Mouse (Mus musculus): ENCODE measurements around the gene Olfr32. TPM values are rescaled to one million over a fixed set of nuclear protein-coding genes. Genes with fewer than 3 reads are reported as not detected.

Olfr32 gene
- total RNA-seq (2023), result not detected in 2 replicates

DNA sequence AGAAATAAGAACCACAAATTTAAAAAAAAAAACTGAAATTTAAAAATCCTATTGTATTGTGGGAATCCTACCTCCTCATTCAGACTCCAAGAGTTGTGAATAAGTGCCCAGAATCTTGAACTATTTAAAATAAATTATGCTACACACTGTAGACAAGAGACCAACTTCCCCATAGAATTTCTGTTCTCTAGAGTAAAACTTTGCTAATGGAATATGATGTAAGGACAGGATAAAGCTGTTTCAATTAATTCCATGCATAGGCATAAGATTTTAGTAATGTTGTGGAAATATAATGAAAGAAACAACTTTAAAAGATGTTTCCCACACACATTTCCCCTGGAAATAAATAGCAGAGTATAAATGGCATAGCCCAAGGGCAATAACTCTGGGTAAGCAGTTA is at the start of gene Olfr32:
TSS of gene Olfr32 (minus strand) at position 101 of the 400 bp plus-strand sequence.

DNA sequence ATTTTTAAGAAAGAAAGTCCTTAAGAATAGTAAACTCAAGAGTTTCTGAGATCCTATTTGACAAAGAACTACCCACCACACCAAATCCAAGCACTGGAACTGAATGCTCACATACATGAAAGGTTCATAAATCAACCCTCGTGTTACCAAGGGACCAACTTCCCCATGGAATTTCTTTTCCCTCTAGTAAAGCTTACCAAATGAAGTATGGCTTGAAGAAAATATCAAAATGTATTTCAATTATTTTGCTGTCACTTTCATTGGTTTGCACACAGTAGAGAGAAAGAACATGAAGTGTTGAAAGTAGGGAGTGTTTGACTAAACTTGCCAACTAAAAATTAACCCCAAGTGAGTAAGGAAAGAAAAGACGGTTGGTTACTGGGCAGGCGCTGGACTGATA is 10.9 kb upstream of the Olfr32 start, which contains the start of gene Olfr1270:
TSS of gene Olfr1270 (minus strand) at position 101 of the 400 bp plus-strand sequence.

DNA sequence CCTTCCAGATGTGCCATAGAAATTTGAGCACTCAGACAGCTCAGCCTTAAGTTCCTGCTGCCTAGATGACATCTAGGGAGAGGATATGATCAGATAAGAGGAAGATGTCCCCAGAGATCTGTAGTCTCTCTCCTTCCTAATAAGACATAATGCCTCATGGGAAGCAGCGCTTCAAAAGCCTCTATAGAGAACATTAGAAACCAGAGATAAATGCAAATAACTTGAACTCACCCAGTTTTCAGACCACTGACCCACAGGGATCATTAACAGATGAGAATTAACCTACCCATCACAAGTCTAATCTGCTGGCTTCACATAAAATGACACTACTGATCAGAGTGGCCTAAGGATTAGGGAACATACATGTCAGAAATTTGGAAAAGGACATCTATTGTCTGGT is 20.8 kb downstream of the Olfr32 start, which contains the start of gene Olfr1269:
TSS of gene Olfr1269 (minus strand) at position 101 of the 400 bp plus-strand sequence.

Other genes starting within 250 kb of the Olfr32 start
- not detected in 2 replicates for gene Olfr1258, start 215.0 kb downstream of the Olfr32 start, total RNA-seq (2023)
- not detected in 2 replicates for gene Olfr1259, start 193.6 kb downstream of the Olfr32 start, total RNA-seq (2023)
- gene Olfr1260, start 168.0 kb downstream of the Olfr32 start, total RNA-seq (2023), result not detected in 2 replicates
- gene Olfr1261, start 151.1 kb downstream of the Olfr32 start, total RNA-seq (2023), result not detected in 2 replicates
- gene Olfr1262, start 142.2 kb downstream of the Olfr32 start, total RNA-seq (2023), result not detected in 2 replicates
- not detected in 2 replicates for gene Olfr1263, start 130.2 kb downstream of the Olfr32 start, total RNA-seq (2023)
- gene Olfr1264, start 116.7 kb downstream of the Olfr32 start, total RNA-seq (2023), result not detected in 2 replicates
- gene Olfr1265, start 107.0 kb downstream of the Olfr32 start, total RNA-seq (2023), result not detected in 2 replicates
- gene Olfr140, start 78.7 kb downstream of the Olfr32 start, total RNA-seq (2023), result not detected in 2 replicates
- gene Olfr1269, start 20.9 kb downstream of the Olfr32 start, total RNA-seq (2023), result not detected in 2 replicates
- gene Olfr1270, start 10.8 kb upstream of the Olfr32 start, total RNA-seq (2023), result not detected in 2 replicates
- gene Olfr1506, start 82.2 kb upstream of the Olfr32 start, total RNA-seq (2023), result 0.20 and 0.63 TPM in 2 replicates
- gene Olfr142, start 115.3 kb upstream of the Olfr32 start, total RNA-seq (2023), result not detected in 2 replicates
- not detected in 2 replicates for gene Olfr1271, start 128.7 kb upstream of the Olfr32 start, total RNA-seq (2023)
- not detected in 2 replicates for gene Olfr1272, start 150.5 kb upstream of the Olfr32 start, total RNA-seq (2023)
- not detected in 2 replicates for gene Gm13769, start 179.9 kb upstream of the Olfr32 start, total RNA-seq (2023)

All from neutrophil, adult 65 days (primary cell).